Mouse (Mus musculus) forebrain, embryonic 13.5 days (tissue): Measurements from ENCODE around the gene Drc7. TPM values are rescaled to one million over a fixed set of nuclear protein-coding genes. Genes with fewer than 3 reads are reported as not detected.

Source experiments
- ATAC-seq: fragments of 200-750 bp; cut with Nextera tagmentation; 2 replicates; pipeline ENCODE4 v1.8.0; 2017
- H3K27ac ChIP-seq: fragments of 300-500 bp; sonication (generic); 2 replicates; pipeline ENCODE4 v1.5.1; 2015; ENCODE audit warnings: inconsistent platforms, mild to moderate bottlenecking, moderate library complexity
- H3K27me3 ChIP-seq: fragments of 300-500 bp; sonication (generic); 2 replicates; pipeline ENCODE4 v1.6.1; 2015; ENCODE audit warnings: mild to moderate bottlenecking, inconsistent platforms
- H3K36me3 ChIP-seq: fragments of 300-500 bp; sonication (generic); 2 replicates; pipeline ENCODE4 v1.6.1; 2015; ENCODE audit warnings: mild to moderate bottlenecking, inconsistent platforms; ENCODE audit not compliant: poor library complexity, severe bottlenecking
- H3K4me1 ChIP-seq: fragments of 300-500 bp; sonication (generic); 2 replicates; pipeline ENCODE4 v1.6.1; 2015; ENCODE audit warnings: inconsistent platforms
- H3K4me2 ChIP-seq: fragments of 300-500 bp; sonication (generic); 2 replicates; pipeline ENCODE4 v1.6.1; 2015; ENCODE audit warnings: inconsistent platforms, mild to moderate bottlenecking, moderate library complexity
- H3K4me3 ChIP-seq: fragments of 300-500 bp; sonication (generic); 2 replicates; pipeline ENCODE4 v1.5.1; 2015; ENCODE audit warnings: mild to moderate bottlenecking, inconsistent platforms
- H3K9ac ChIP-seq: fragments of 300-500 bp; sonication (generic); 2 replicates; pipeline ENCODE4 v1.6.1; 2015; ENCODE audit warnings: mild to moderate bottlenecking, inconsistent platforms
- H3K9me3 ChIP-seq: fragments of 300-500 bp; sonication (generic); replicated peaks from 2 replicates; pipeline ENCODE4 v1.6.1; 2016; ENCODE audit warnings: inconsistent platforms
- WGBS: fragments of 180-500 bp; shearing (Covaris S2); methylation state at CpG from one replicate; pipeline ENCODE4 v1.1.7; 2015; 5-methylcytosine and 5-hydroxymethylcytosine counted together
- polyA plus RNA-seq: library from polyadenylated mRNA; unstranded; fragments of >200 nt; fragmentation: Nextera tagmentation; extraction: Ambion mirVana; gene quantifications from 2 replicates; pipeline ENCODE4 v1.2.1, GENCODE M21; 2015

Drc7 gene
- polyA plus RNA-seq, 1 experiment from 2014 or later = 0.49 TPM

DNA sequence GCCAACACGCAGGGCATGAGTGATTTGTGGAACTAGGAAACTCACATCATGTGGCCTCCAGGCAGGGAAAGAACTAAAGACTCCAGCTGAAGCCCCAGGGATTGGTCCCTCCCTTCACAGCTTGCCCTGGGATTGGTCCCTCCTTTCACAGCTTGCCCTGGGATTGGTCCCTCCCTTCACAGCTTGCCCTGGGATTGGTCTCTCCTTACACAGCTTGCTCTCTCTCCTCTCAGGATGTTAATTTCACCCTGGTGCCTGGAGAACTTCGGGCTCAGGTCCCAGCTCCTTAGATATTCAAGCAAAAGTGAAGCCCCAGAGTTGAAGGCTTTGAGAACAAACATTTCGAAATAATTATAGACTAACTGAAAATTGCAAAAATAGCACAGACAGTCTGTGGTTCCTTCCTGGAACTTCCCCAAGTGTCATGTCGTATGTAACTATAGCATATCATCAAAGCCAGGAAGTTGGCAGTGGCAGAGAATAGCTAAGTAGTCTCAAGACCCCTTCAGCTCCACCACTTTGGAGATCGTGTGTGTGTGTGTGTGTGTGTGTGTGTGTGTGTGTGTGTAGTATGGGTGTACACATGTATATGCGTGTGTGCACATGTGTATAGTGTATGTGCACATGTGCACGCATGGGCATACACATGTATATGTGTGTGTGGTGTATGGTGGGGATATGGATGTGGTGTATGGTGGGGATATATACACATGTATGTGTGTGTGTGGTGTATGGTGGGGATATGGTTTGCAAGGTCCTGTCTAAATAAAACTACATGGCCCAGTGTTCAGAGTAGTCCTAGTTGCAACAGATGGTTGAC lies 17.6 kb upstream of the Drc7 start:
- H3K9me3 ChIP-seq = no peaks in the 10 kb centered on the region
- 72% methylated on average over 7 of the region's 7 CpGs for WGBS
- H3K27me3 ChIP-seq = no peaks in the 10 kb centered on the region
- ATAC-seq = peak; percentile 89
- H3K9ac ChIP-seq = no peak overlapping the region
- H3K4me1 ChIP-seq = no peaks in the 10 kb centered on the region
- H3K27ac ChIP-seq = no peak overlapping the region
- H3K36me3 ChIP-seq = no peaks in the 10 kb centered on the region
- no peak overlapping the region for H3K4me3 ChIP-seq
- no peak overlapping the region for H3K4me2 ChIP-seq

DNA sequence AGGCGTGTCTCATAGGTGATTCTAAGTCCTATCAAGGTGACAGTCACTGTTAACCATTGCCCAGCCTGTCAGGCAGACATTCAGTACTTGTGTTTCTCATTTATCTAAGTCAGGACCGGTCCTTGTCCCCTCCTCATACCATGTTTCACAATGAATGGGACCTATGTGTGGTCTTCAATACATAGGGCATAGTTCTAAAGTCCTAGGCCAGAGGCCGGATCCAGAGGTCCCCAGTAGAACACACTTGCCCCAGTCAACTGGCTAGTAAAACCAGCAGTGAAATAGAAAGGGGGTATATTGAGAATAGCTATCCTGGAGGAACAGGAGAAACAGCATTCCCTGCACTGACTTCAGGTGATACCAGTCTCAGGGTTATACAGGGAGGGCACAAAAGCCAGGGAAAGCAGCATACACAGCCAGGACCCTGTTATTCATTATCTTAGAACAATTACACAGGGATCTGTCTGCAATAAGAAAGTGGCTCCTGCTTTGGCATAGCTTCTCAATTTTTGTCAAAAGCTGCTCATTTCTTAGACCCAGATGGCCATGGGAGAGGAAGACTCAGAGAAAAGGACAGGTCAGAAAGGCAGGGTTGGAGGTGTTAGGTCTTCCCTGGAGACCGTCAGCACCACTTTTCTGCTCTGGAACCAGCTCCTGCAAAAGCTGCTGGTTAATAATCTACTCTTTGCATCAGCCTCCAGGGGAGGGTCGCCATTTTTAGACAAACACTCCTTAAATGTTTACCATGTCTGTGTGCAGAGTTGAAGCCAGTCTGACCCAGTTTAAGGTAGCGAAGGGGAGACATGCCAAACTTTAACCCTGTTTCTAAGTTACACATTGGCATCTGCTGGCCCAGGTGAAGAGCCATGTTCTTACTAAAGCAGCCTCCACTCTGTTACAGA lies 12.8 kb upstream of the Drc7 start:
- ATAC-seq = no peak
- Histone ChIP-seq H3K27ac (no peak overlapping the region), H3K4me2 (no peak overlapping the region), H3K36me3 (no peaks in the 10 kb centered on the region), H3K4me1 (no peaks in the 10 kb centered on the region), H3K27me3 (no peaks in the 10 kb centered on the region), H3K4me3 (no peak overlapping the region), H3K9ac (no peak overlapping the region), H3K9me3 (no peaks in the 10 kb centered on the region)
- WGBS = 75% methylated on average over 6 of the region's 6 CpGs

DNA sequence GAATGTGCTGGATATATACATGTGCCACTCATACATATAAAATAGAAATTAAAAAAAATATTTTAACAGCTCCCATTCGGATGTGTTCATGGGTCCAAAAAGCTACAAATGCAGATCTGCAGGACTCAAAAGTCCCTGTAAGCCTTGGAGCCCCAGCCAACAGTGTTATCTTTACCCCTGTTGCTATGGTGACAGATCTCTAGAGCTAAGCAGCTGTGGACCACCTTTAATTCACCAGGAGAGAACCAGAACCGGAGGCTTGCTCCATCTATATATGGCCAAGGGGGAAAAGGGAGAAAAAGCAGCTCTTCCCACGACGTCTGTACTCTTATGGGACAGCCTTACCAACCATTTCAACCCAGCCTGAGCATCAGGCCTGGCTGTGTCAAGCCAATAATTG lies 10.1 kb upstream of the Drc7 start:
- ATAC-seq = no peak
- WGBS = 69% methylated on average over 4 of the region's 4 CpGs
- no peaks in the 10 kb centered on the region for H3K27me3 ChIP-seq
- no peak overlapping the region for H3K4me2 ChIP-seq
- H3K36me3 ChIP-seq = no peaks in the 10 kb centered on the region
- H3K4me3 ChIP-seq = no peak overlapping the region
- H3K4me1 ChIP-seq = no peaks in the 10 kb centered on the region
- no peak overlapping the region for H3K27ac ChIP-seq
- no peaks in the 10 kb centered on the region for H3K9me3 ChIP-seq
- H3K9ac ChIP-seq = no peak overlapping the region

DNA sequence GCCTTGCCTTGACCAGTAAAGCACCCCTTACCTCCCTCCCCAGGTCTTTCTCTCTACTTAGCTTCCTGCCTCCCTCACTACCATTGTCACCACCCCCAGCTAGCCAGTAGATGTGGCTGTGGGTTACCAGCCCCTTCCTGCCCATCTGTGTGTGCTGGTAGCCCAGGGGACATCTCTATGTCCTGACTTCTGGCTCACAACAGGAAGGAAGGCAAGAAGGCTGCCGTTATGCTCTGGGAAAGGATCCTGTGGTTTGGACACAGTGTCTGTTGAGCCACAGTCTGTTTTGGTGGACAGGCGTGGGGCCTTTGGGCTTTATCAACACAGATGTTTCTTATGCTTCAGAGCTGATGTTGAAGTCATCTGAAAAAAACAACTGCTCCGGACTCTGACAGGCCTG lies 7.9 kb upstream of the Drc7 start:
- Histone ChIP-seq H3K4me1 (no peaks in the 10 kb centered on the region), H3K36me3 (no peaks in the 10 kb centered on the region), H3K4me3 (no peak overlapping the region), H3K27me3 (no peaks in the 10 kb centered on the region), H3K4me2 (no peak overlapping the region), H3K9me3 (no peaks in the 10 kb centered on the region), H3K9ac (no peak overlapping the region), H3K27ac (no peak overlapping the region)
- no peak for ATAC-seq
- 80% methylated on average over 3 of the region's 3 CpGs for WGBS

DNA sequence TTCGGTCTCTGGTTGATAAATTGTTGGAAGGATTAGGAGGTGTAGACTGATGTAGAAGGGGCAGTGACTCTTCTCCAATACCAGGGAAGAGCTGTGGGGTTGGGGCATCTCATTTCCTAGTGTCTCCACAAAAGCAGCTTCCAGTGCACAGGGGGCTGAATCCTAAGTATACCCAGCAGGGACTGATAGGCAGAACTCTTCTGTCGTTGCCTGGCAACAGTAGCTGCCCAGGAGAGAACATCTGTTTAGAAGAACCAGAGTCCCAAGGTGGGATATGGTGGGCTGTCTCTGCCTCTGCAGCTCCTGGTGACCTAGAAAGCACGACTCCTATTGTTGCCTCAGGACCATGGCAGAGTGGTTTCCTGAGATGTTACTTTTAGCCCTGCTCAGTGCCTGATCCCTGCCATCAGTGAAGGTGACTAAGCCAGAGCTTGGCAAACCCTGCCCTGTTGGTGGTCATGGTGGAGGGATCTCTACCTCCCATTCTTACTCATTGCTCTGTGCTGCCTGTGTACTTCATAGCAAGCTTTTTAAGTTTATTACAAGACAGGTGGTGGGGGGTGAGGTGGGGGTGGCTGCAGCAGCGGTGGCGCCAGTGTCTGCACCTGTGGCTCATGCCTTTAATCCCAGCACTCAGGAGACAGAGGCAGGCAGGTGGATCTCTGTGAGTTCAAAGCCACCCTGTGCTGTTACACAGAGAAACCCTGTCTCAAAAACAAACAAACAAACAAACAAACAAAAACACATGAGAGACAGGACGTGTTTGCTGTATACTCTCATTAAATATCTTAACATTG lies 6.8 kb upstream of the Drc7 start:
- 70% methylated on average over 6 of the region's 6 CpGs for WGBS
- H3K36me3 ChIP-seq = no peaks in the 10 kb centered on the region
- H3K4me1 ChIP-seq = no peaks in the 10 kb centered on the region
- no peak overlapping the region for H3K9ac ChIP-seq
- H3K9me3 ChIP-seq = no peaks in the 10 kb centered on the region
- H3K4me2 ChIP-seq = no peak overlapping the region
- H3K27me3 ChIP-seq = no peaks in the 10 kb centered on the region
- no peak for ATAC-seq
- H3K27ac ChIP-seq = no peak overlapping the region
- H3K4me3 ChIP-seq = no peak overlapping the region

DNA sequence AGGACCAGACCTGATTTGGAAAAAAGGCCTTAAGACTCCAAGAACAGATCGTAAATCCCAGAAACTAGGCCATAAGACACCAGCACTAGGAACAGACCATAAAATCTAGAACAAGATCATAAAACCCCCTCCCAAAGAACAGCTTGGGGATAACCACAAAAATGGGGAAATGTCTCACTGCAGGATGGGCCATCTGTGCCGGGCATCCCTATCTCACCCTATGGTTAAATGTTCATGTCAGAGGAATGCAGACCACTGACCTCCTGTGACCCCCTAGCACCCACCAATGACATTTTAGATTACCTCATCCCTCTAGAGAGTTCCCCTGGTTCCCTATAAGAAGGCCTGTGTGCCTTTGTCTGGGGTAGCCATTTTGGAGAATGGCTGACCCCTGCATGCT lies 5.3 kb upstream of the Drc7 start:
- no peaks in the 10 kb centered on the region for H3K36me3 ChIP-seq
- 91% methylated on average over 2 of the region's 2 CpGs for WGBS
- H3K4me3 ChIP-seq = no peak overlapping the region
- H3K9ac ChIP-seq = no peak overlapping the region
- no peaks in the 10 kb centered on the region for H3K4me1 ChIP-seq
- H3K4me2 ChIP-seq = no peak overlapping the region
- H3K27ac ChIP-seq = no peak overlapping the region
- H3K27me3 ChIP-seq = no peaks in the 10 kb centered on the region
- ATAC-seq = no peak
- H3K9me3 ChIP-seq = no peaks in the 10 kb centered on the region

DNA sequence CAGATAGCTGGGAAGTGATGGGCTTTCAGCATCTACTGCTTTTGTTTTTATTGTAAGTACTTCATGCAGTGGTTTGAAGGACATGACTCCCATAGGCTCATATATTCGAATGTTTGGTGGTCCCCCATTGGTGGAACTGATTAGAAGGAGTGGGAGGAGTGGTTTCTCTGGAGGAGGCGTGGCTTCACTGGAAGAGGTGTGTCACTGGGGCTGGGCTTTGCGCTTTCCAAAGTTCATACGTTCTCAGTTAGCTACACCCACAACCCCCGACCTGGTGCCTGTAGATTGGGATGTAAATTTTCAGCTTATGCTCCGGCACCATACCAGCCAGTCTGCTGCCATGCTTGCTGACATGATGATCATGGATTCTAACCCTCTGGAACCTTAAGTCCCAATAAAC lies 465 bp upstream of the Drc7 start:
- Histone ChIP-seq H3K27ac (no peak overlapping the region), H3K4me3 (no peak overlapping the region), H3K9ac (no peak overlapping the region), H3K27me3 (no peaks in the 10 kb centered on the region), H3K4me2 (no peak overlapping the region), H3K36me3 (no peaks in the 10 kb centered on the region), H3K9me3 (no peaks in the 10 kb centered on the region), H3K4me1 (no peaks in the 10 kb centered on the region)
- 70% methylated on average over 6 of the region's 6 CpGs for WGBS
- ATAC-seq = 0 out of 2 replicates have a peak, but pooled peaks have one; percentile 19

DNA sequence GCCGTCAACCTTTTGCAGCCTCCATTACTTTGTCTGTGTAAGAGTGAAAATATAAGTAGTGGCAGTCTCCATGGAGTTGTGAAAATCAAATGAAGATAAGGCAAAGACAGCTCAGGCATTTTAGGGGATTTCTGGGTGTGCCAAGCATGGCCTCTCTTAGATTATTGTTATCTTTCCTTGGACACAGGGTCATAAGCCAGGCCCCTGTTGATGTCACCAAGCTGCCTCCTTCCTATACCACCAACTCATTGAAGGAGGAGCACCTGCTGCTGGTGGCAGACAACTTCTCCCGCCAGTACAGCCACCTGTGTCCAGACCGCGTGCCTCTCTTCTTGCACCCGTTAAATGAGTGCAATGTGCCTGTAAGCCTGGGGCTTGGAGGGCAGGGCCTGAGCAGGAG lies 1.5 kb downstream of the Drc7 start:
- H3K36me3 ChIP-seq = no peaks in the 10 kb centered on the region
- no peak overlapping the region for H3K27ac ChIP-seq
- H3K4me2 ChIP-seq = no peak overlapping the region
- no peaks in the 10 kb centered on the region for H3K27me3 ChIP-seq
- ATAC-seq = no peak
- no peak overlapping the region for H3K9ac ChIP-seq
- 85% methylated on average over 5 of the region's 5 CpGs for WGBS
- no peaks in the 10 kb centered on the region for H3K9me3 ChIP-seq
- H3K4me3 ChIP-seq = no peak overlapping the region
- H3K4me1 ChIP-seq = no peaks in the 10 kb centered on the region

DNA sequence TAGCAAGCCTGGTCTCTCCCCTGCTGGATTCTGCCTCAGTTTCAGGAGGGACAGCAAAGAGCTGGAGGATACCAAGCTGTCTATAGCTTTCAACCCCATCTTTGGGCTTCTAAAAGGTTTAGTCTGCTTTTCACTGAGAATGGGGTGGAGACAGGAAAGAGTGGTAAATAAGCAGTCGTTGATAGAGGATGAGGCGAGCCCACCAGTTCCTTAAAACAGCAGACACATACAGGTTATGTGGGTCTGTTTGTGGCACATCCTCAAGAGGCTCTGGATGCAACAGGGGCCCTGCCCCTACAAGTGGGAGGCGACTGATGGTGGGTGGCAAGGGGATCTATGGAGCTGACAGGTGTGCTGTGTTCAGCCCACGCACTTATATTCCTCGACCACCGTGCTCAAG lies 3.8 kb downstream of the Drc7 start:
- Histone ChIP-seq H3K27me3 (no peaks in the 10 kb centered on the region), H3K4me2 (no peak overlapping the region), H3K4me3 (no peak overlapping the region), H3K9ac (no peak overlapping the region), H3K4me1 (no peaks in the 10 kb centered on the region), H3K27ac (no peak overlapping the region), H3K9me3 (no peaks in the 10 kb centered on the region), H3K36me3 (no peaks in the 10 kb centered on the region)
- no peak for ATAC-seq
- WGBS = 86% methylated on average over 6 of the region's 6 CpGs

DNA sequence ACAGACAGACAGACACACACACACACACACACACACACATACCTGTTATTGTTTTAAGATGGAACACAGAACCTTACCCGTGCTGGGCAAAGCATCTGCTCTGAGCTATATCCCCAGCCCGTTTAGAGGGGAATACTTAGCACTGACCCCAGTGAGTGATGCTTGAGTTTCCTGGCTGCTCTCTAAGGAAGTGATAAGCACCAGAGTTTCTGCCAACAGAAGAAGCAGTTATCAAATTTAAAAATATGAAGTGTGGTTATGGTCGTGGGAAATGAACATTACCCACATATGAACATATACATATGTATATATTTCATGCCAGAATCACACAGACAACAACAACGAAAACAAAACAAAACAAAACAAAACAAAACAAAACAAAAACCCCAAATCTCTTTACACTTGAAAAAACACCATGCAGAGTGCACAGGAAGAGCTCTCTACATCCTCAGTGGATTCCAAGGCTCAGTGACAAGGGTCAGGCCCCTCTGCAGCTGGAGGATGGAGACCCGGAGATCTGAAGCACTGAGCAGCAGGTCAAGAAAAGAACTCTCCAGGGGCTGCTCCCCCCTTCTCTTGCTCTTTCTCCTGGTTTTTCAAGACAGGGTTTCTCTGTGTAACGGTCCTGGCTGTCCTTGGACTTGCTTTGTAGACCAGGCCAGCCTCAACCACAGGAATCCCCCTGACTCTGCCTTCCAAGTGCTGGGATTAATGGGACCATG lies 5.1 kb downstream of the Drc7 start:
- Histone ChIP-seq H3K36me3 (no peaks in the 10 kb centered on the region), H3K9ac (no peak overlapping the region), H3K27me3 (no peaks in the 10 kb centered on the region), H3K9me3 (no peaks in the 10 kb centered on the region), H3K4me1 (no peaks in the 10 kb centered on the region), H3K27ac (no peak overlapping the region), H3K4me2 (no peak overlapping the region), H3K4me3 (no peak overlapping the region)
- WGBS = 73% methylated on average over 6 of the region's 6 CpGs
- no peak for ATAC-seq

DNA sequence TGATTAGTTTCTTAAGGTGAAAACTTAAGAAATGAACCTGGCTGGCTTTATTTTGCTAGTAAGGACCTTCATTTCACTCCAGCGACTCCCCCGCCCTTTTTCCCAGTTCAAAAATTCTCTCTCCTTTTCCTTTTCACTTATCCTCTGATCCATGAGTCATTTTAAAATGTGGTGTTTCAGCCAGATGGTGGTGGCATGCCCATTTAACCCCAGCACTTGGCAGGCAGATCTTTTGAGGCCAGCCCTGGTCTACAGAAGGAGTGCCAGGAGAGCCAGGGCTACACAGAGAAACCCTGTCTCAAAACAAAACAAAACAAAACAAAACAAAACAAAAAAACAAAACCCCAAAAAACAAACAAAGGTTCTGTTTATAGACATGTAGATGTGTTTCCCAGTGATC lies 9.6 kb downstream of the Drc7 start:
- Histone ChIP-seq H3K4me3 (no peak overlapping the region), H3K27ac (no peak overlapping the region), H3K36me3 (no peaks in the 10 kb centered on the region), H3K4me2 (no peak overlapping the region), H3K27me3 (no peaks in the 10 kb centered on the region), H3K9me3 (no peaks in the 10 kb centered on the region), H3K4me1 (no peaks in the 10 kb centered on the region), H3K9ac (no peak overlapping the region)
- ATAC-seq = no peak
- WGBS = 88% methylated on average over 2 of the region's 2 CpGs
